1 mouse cellular context compared by ENCODE assay signal in the genomic region with DNA sequence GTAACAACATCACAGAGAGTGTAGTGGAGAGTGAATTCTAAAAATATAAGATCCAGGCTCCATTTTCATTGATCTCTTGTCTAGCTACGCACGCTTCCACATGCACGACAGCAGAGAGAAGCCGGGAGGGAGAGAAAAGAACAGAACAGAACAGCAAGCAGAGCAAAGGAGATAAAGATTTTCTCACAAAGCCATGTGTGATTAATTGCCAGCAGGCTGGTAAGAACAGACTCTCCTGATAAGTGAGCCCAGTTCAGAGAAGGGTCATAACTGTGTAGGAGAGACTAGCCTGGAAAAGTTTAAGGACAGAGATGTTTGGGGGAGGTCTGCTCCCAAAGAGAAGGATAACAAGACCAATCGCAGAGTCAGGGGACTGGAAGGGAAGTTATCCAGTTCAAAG.
TF ChIP-seq lines count a peak whose summit lies in the region.

No protein-coding gene starts in this region.

TF ChIP-seq in MEL, 35 proteins besides CTCF, POLR2A, EP300 and RAD21:
- no peak for TF ChIP-seq USF1 (IDR thresholded peaks at IDR 0.05; ENCODE audit: low read depth, low read length)
- TF ChIP-seq MAX (IDR thresholded peaks at IDR 0.05; ENCODE audit: low read length): 0 out of 2 replicates have a peak, but pooled peaks have one; percentile 11
- peak; percentile 62 for TF ChIP-seq ETS1 (IDR thresholded peaks at IDR 0.05; ENCODE audit: low read depth, low read length)
- peak; percentile 57 for TF ChIP-seq GATA1 (IDR thresholded peaks at IDR 0.05; ENCODE audit: low read depth, low read length)
- TF ChIP-seq RCOR1 (IDR thresholded peaks at IDR 0.05; ENCODE audit: low read depth, low read length): peak; percentile 60; the same call in 1 of the 2 replicates
- peak; percentile 21; the same call in 1 of the 2 replicates for TF ChIP-seq MXI1 (IDR thresholded peaks at IDR 0.05; ENCODE audit: low read depth, low read length)
- no peak for TF ChIP-seq MYB (IDR thresholded peaks at IDR 0.05; ENCODE audit: low read depth, low read length)
- no peak for TF ChIP-seq UBTF (IDR thresholded peaks at IDR 0.05; ENCODE audit: borderline replicate concordance, insufficient read depth, low read depth, low read length)
